Mouse (Mus musculus) liver, embryonic 14.5 days (tissue): ENCODE measurements around the gene Vmo1.
A peak's percentile ranks its signal among the peaks of the same experiment; 100 is the strongest.

Experiments
- CTCF ChIP-seq: IDR thresholded peaks from 2 replicates; pipeline ENCODE4 v1.5.1; 2016; ENCODE audit warnings: antibody characterized with exemption, low read depth, control low read depth
- EP300 ChIP-seq: IDR thresholded peaks from 2 replicates; pipeline ENCODE4 v1.6.1; 2016; ENCODE audit warnings: antibody characterized with exemption, low read depth

DNA sequence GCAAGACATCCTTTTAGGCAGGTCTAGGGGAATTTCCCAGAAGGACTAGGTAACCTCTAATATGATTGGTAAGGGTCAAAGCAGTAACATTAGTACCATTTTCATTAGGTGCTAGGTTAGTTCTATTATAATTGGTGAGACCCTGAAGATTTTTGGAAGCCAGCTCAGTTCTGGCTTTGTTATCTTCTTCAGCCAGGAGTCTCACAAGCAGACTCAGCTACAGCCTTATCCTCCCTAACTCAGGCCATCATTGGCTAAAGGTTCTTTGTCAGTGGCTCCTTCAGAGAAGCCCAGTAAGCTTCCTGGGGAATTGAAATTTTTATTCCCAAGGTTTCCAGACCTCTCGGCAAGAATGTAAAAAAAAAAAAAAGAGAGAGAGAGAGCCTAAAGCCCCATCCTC lies 4.0 kb upstream of the Vmo1 start:
- no peak for TF ChIP-seq CTCF
- 0 out of 2 replicates have a peak, but pooled peaks have one; percentile 4 for TF ChIP-seq EP300
